Mouse (Mus musculus): ENCODE measurements at regions not wholly inside any gene's neighbourhood (a gene's known extent, or its start where the extent isn't known, plus 50 kb on each side); places are given as distances from the start of the nearest gene placed in this dataset.

DNA sequence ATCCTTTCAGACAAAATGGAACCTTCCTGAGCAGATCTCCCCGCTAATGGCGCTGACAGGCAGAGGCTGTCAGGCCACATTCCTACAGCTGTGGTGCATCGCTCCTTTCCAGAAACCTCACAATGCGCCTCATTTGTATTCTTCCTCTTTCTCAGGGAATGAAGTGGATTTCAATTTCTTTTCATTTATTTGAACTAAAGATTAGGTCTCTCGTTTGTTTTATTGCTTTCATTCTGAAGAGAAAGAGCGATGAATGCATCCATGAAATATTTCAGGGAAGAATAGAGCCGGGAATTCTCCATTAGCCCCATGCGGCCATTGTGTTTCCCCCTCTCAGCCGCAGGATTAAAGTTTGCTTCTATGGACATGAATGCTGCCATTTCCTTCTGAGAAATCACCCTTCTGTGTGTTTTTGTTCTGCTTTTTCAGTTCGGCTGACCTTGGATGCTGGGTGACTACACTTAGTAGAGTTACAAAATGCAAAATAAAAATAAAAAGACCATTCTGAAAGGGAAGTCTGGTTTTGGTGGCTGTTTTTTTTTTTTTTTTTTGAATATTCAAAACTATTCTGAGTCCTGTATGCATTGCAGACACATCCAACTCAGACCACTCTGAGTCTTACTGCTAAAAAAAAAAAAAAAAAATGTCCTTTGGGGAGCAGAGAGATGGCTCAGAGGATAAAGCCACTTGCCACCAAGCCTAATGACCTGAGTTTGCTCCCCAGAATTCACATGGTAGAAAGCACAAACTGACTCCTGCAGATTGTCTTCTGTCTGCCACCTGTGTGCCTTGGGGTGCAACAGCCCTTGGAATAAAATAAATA is 213.7 kb downstream of the Irs2 start:
- no peaks in the 10 kb centered on the region for H3K4me1 ChIP-seq (replicated peaks; ENCODE audit: control insufficient read depth, insufficient read depth, low read length)
- H3K27ac ChIP-seq (ENCODE audit: control insufficient read depth, insufficient read depth, low read length): no peak overlapping the region
- no peak overlapping the region for H3K4me3 ChIP-seq (ENCODE audit: control insufficient read depth, insufficient read depth, low read length)
- WGBS: 46% methylated on average over 10 of the region's 10 CpGs
- DNase-seq: no peak
- H3K36me3 ChIP-seq (ENCODE audit: control insufficient read depth, insufficient read depth, low read length): no peaks in the 10 kb centered on the region
- no peak for TF ChIP-seq CTCF (IDR thresholded peaks at IDR 0.05; ENCODE audit: borderline replicate concordance, control insufficient read depth, extremely low read depth, insufficient read depth, low read length, poor library complexity)
- TF ChIP-seq POLR2A (IDR thresholded peaks at IDR 0.05; ENCODE audit: control insufficient read depth, extremely low read depth, insufficient read depth, low read length, poor library complexity): no peak
- no peaks in the 10 kb centered on the region for H3K27me3 ChIP-seq (ENCODE audit: control insufficient read depth, insufficient read depth, low read length)

DNA sequence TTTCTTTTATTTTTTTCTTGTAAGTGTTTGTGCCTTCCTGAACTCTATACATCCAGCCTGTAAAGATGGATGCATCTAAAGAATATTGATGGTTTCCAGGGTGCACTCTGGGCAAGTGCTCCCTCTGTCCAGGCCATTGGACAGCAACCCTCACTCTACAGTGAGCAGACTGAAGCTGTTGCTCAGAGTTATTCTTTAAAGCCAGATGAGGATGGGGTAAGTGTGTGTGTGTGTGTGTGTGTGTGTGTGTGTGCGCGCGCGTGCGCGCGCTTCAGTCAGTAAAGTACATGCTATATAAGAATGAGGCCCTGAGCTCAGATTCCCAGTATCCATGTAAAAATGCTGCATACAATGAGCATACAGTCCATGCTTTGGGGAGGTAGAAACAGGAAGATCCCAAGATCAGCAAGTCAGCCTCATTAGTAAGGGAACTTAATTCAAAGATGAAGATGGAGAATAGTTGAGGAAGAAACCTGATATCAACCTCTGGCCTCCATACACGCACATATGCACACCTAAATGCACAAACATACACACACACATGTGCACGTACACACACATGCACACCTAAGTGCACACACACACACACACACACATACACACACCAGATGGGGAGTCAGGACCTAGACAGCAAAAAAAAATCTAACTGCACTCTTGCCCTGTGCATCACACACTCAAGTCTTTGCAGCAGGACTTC is 214.4 kb downstream of the Irs2 start:
- DNase-seq: no peak
- H3K27me3 ChIP-seq (ENCODE audit: control insufficient read depth, insufficient read depth, low read length): no peaks in the 10 kb centered on the region
- no peak overlapping the region for H3K4me3 ChIP-seq (ENCODE audit: control insufficient read depth, insufficient read depth, low read length)
- H3K36me3 ChIP-seq (ENCODE audit: control insufficient read depth, insufficient read depth, low read length): no peaks in the 10 kb centered on the region
- no peak overlapping the region for H3K27ac ChIP-seq (ENCODE audit: control insufficient read depth, insufficient read depth, low read length)
- no peak for TF ChIP-seq CTCF (IDR thresholded peaks at IDR 0.05; ENCODE audit: borderline replicate concordance, control insufficient read depth, extremely low read depth, insufficient read depth, low read length, poor library complexity)
- TF ChIP-seq POLR2A (IDR thresholded peaks at IDR 0.05; ENCODE audit: control insufficient read depth, extremely low read depth, insufficient read depth, low read length, poor library complexity): no peak
- no peaks in the 10 kb centered on the region for H3K4me1 ChIP-seq (replicated peaks; ENCODE audit: control insufficient read depth, insufficient read depth, low read length)
- WGBS: 97% methylated on average over 9 of the region's 9 CpGs

GRCm38 (mm10) chr8:10788496-10789200 is 219.6 kb downstream of the Irs2 start:
- no peak for DNase-seq
- H3K27ac ChIP-seq (ENCODE audit: control insufficient read depth, insufficient read depth, low read length): no peak overlapping the region

GRCm38 (mm10) chr8:10785801-10786200 is 222.5 kb downstream of the Irs2 start:
- H3K4me1 ChIP-seq (replicated peaks; ENCODE audit: control insufficient read depth, insufficient read depth, low read length): 0 out of 2 replicates have a peak, but pooled peaks cover 4% of the 10 kb centered on the region
- DNase-seq: no peak
- TF ChIP-seq POLR2A (IDR thresholded peaks at IDR 0.05; ENCODE audit: control insufficient read depth, extremely low read depth, insufficient read depth, low read length, poor library complexity) (no peak), CTCF (IDR thresholded peaks at IDR 0.05; ENCODE audit: borderline replicate concordance, control insufficient read depth, extremely low read depth, insufficient read depth, low read length, poor library complexity) (no peak)
- H3K27ac ChIP-seq (ENCODE audit: control insufficient read depth, insufficient read depth, low read length): no peak overlapping the region
- H3K4me3 ChIP-seq (ENCODE audit: control insufficient read depth, insufficient read depth, low read length): no peak overlapping the region
- H3K27me3 ChIP-seq (ENCODE audit: control insufficient read depth, insufficient read depth, low read length): no peaks in the 10 kb centered on the region
- no peaks in the 10 kb centered on the region for H3K36me3 ChIP-seq (ENCODE audit: control insufficient read depth, insufficient read depth, low read length)
- WGBS: 94% methylated on average over 4 of the region's 4 CpGs

More at GRCm38 (mm10) chr8:10788496-10789200, 219.6 kb downstream of the Irs2 start:
- WGBS: 94% methylated on average over 8 of the region's 8 CpGs
- Histone ChIP-seq H3K4me1 (replicated peaks; ENCODE audit: control insufficient read depth, insufficient read depth, low read length) (no peaks in the 10 kb centered on the region), H3K4me3 (ENCODE audit: control insufficient read depth, insufficient read depth, low read length) (no peak overlapping the region), H3K27me3 (ENCODE audit: control insufficient read depth, insufficient read depth, low read length) (no peaks in the 10 kb centered on the region), H3K36me3 (ENCODE audit: control insufficient read depth, insufficient read depth, low read length) (no peaks in the 10 kb centered on the region)
- no peak for TF ChIP-seq CTCF (IDR thresholded peaks at IDR 0.05; ENCODE audit: borderline replicate concordance, control insufficient read depth, extremely low read depth, insufficient read depth, low read length, poor library complexity)
- no peak for TF ChIP-seq POLR2A (IDR thresholded peaks at IDR 0.05; ENCODE audit: control insufficient read depth, extremely low read depth, insufficient read depth, low read length, poor library complexity)

DNA sequence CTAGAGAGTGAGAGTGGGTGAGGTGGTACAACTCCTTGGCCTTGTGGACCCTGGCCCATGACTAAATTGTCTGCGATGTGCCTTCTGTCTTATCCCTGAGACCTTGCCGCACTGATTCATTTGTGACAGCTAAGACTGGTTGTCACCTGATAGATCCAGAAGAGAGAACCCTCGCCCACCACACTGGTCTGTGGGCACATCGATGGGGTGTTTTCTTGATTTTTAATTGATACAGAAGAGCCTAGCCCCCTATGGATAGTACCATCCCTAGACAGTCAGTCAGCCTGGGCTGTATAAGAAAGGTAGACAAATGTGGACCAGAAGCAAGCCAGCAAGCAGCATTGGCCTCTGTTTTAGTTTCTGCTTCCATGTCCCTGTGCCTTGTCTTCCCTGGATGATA is 222.9 kb downstream of the Irs2 start:
- no peak for DNase-seq
- no peaks in the 10 kb centered on the region for H3K27me3 ChIP-seq (ENCODE audit: control insufficient read depth, insufficient read depth, low read length)
- no peak overlapping the region for H3K4me3 ChIP-seq (ENCODE audit: control insufficient read depth, insufficient read depth, low read length)
- H3K4me1 ChIP-seq (replicated peaks; ENCODE audit: control insufficient read depth, insufficient read depth, low read length): 0 out of 2 replicates have a peak, but pooled peaks cover 4% of the 10 kb centered on the region
- TF ChIP-seq POLR2A (IDR thresholded peaks at IDR 0.05; ENCODE audit: control insufficient read depth, extremely low read depth, insufficient read depth, low read length, poor library complexity): no peak
- no peak for TF ChIP-seq CTCF (IDR thresholded peaks at IDR 0.05; ENCODE audit: borderline replicate concordance, control insufficient read depth, extremely low read depth, insufficient read depth, low read length, poor library complexity)
- no peaks in the 10 kb centered on the region for H3K36me3 ChIP-seq (ENCODE audit: control insufficient read depth, insufficient read depth, low read length)
- 97% methylated on average over 4 of the region's 4 CpGs for WGBS
- H3K27ac ChIP-seq (ENCODE audit: control insufficient read depth, insufficient read depth, low read length): no peak overlapping the region

- Histone ChIP-seq H3K36me3 (ENCODE audit: control insufficient read depth, insufficient read depth, low read length) (no peaks in the 10 kb centered on the region), H3K4me3 (ENCODE audit: control insufficient read depth, insufficient read depth, low read length) (no peak overlapping the region), H3K27me3 (ENCODE audit: control insufficient read depth, insufficient read depth, low read length) (no peaks in the 10 kb centered on the region), H3K4me1 (replicated peaks; ENCODE audit: control insufficient read depth, insufficient read depth, low read length) (0 out of 2 replicates have a peak, but pooled peaks cover 4% of the 10 kb centered on the region), H3K27ac (ENCODE audit: control insufficient read depth, insufficient read depth, low read length) (no peak overlapping the region)
- DNase-seq: no peak
- TF ChIP-seq CTCF (IDR thresholded peaks at IDR 0.05; ENCODE audit: borderline replicate concordance, control insufficient read depth, extremely low read depth, insufficient read depth, low read length, poor library complexity): no peak
- no peak for TF ChIP-seq POLR2A (IDR thresholded peaks at IDR 0.05; ENCODE audit: control insufficient read depth, extremely low read depth, insufficient read depth, low read length, poor library complexity)
- WGBS: 48% methylated on average over 1 of the region's 1 CpGs
These were observed 223.8 kb downstream of the Irs2 start for GRCm38 (mm10) chr8:10784481-10784880.
